Mouse (Mus musculus) midbrain, embryonic 15.5 days (tissue): ENCODE results near the gene Lefty2. TPM values are rescaled to one million over a fixed set of nuclear protein-coding genes. Genes with fewer than 3 reads are reported as not detected.

Experiments used
- ATAC-seq: fragments of 200-750 bp; cut with Nextera tagmentation; replicated peaks from 2 replicates; pipeline ENCODE4 v1.8.0; 2017; ENCODE audit warnings: moderate TSS enrichment
- H3K27ac ChIP-seq: fragments of 300-500 bp; sonication (generic); 2 replicates; pipeline ENCODE4 v1.5.1; 2015; ENCODE audit warnings: mild to moderate bottlenecking, inconsistent platforms
- H3K27me3 ChIP-seq: fragments of 300-500 bp; sonication (generic); replicated peaks from 2 replicates; pipeline ENCODE4 v1.6.1; 2015; ENCODE audit warnings: inconsistent platforms
- H3K36me3 ChIP-seq: fragments of 300-500 bp; sonication (generic); replicated peaks from 2 replicates; pipeline ENCODE4 v1.6.1; 2015; ENCODE audit warnings: inconsistent platforms
- H3K4me1 ChIP-seq: fragments of 300-500 bp; sonication (generic); 2 replicates; pipeline ENCODE4 v1.6.1; 2015; ENCODE audit warnings: inconsistent platforms
- H3K4me2 ChIP-seq: fragments of 300-500 bp; sonication (generic); 2 replicates; pipeline ENCODE4 v1.6.1; 2015; ENCODE audit warnings: inconsistent platforms, mild to moderate bottlenecking, moderate library complexity
- H3K4me3 ChIP-seq: fragments of 300-500 bp; sonication (generic); 2 replicates; pipeline ENCODE4 v1.5.1; 2015; ENCODE audit warnings: mild to moderate bottlenecking, inconsistent platforms
- H3K9ac ChIP-seq: fragments of 300-500 bp; sonication (generic); 2 replicates; pipeline ENCODE4 v1.6.1; 2015; ENCODE audit warnings: mild to moderate bottlenecking, inconsistent platforms
- H3K9me3 ChIP-seq: fragments of 300-500 bp; sonication (generic); 2 replicates; pipeline ENCODE4 v1.6.1; 2016; ENCODE audit warnings: inconsistent platforms
- WGBS: fragments of 180-500 bp; shearing (Covaris S2); methylation state at CpG from one replicate; pipeline ENCODE4 v1.1.7; 2015; ENCODE audit warnings: mixed read lengths; 5-methylcytosine and 5-hydroxymethylcytosine counted together
- polyA plus RNA-seq: library from polyadenylated mRNA; unstranded; fragments of >200 nt; fragmentation: Nextera tagmentation; extraction: Ambion mirVana; gene quantifications from 2 replicates; pipeline ENCODE4 v1.2.1, GENCODE M21; 2015

The Lefty2 gene
- polyA plus RNA-seq, 1 experiment from 2014 or later = 2.4 TPM

DNA sequence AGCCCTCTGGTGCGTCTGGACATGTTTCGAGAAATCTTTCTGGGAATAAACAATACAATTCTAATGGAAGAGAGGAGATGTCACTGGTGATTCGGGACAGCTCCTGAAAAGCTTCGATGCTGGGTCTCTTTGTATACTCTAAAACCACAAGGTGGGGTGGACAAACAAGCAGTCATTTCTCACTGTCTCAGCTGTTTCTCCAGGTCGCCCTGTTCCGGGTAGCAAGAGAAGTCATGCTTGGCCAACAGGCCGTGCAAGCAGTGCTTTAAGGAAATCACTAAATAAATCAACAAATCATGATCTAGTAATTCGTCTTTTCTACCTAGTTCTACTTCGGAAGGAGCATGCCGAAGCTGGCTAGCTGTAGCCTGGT is 10.7 kb downstream of the Lefty2 start:
- peak overlapping the region; percentile 28 for H3K9ac ChIP-seq
- H3K27ac ChIP-seq = no peak overlapping the region
- no peaks in the 10 kb centered on the region for H3K27me3 ChIP-seq
- peak overlapping the region; percentile 89 for H3K4me2 ChIP-seq
- ATAC-seq = peak; percentile 2; the same call in 1 of the 2 replicates
- H3K4me1 ChIP-seq = peaks cover 23% of the 10 kb centered on the region
- H3K36me3 ChIP-seq = peaks cover 6% of the 10 kb centered on the region; the same call in 1 of the 2 replicates
- H3K4me3 ChIP-seq = peak overlapping the region; percentile 82
- H3K9me3 ChIP-seq = no peaks in the 10 kb centered on the region
- WGBS = 32% methylated on average over 10 of the region's 10 CpGs

DNA sequence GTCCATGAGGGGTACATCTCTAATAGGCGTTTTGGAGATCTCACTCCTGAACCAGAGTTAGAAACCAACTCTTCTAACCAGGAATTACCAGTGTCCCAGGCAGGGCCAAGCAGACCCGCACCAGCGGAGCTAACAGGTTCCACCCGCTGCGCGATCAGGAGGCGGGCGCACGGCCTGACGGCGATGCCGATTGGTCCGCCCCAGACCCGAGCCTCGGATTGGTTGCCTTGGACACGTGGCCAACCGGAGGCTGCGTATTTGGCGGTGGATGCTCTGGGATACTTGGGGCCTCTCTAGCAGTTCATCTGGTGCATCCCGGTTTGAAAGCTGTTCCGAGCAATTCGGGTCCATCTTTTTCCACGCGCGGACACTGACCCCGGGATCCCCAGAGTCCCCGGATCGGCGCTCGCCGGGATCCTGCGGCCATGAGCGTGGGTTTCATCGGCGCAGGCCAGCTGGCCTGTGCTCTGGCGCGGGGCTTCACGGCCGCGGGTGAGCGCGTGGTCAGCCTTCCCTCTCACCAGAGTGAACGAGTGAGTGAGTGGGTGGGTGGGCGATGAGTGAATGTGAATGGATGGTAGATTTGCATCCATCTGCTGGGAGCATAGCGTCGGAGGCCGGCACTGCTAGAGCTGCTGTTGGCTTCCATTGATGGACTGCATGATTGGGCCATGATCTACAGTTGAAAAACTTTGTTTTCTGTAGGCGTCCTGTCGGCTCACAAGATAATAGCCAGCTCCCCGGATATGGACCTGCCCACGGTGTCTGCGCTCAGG is 11.3 kb downstream of the Lefty2 start, which contains the start of gene Pycr2:
Gene Pycr2, plus strand, starts transcription at position 255 of the 776 bp plus-strand sequence.
- Histone ChIP-seq H3K4me3 (peak within 1 kb of the TSS; percentile 82), H3K9me3 (no peaks in the 10 kb centered on the region), H3K27ac (peak within 1 kb of the TSS; percentile 89), H3K4me1 (peaks cover 23% of the 10 kb centered on the region), H3K36me3 (peaks cover 6% of the 10 kb centered on the region; the same call in 1 of the 2 replicates), H3K4me2 (peak within 1 kb of the TSS; percentile 89), H3K9ac (peak within 1 kb of the TSS; percentile 92), H3K27me3 (no peaks in the 10 kb centered on the region)
- peak; percentile 99 for ATAC-seq
- under 1% methylated on average over 52 of the region's 52 CpGs for WGBS

DNA sequence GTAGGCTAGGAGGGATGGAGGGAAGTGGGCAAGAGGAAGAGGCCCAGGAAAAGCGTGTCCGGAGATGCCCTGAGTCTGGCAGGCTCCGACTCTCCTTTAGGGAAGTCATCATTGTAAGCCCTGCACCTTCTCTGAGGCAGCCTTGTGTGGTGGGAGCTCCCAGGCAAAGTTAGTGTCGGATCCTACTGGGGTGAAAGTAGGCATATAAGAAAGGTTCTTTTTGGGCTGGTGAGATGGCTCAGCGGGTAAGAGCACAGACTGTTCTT is 11.8 kb downstream of the Lefty2 start:
- Histone ChIP-seq H3K9me3 (no peaks in the 10 kb centered on the region), H3K36me3 (peaks cover 6% of the 10 kb centered on the region; the same call in 1 of the 2 replicates), H3K9ac (peak overlapping the region; percentile 92), H3K4me1 (peaks cover 23% of the 10 kb centered on the region), H3K4me3 (peak overlapping the region; percentile 82), H3K4me2 (peak overlapping the region; percentile 89), H3K27me3 (no peaks in the 10 kb centered on the region), H3K27ac (peak overlapping the region; percentile 89; the same call in 1 of the 2 replicates)
- no peak for ATAC-seq
- 3% methylated on average over 5 of the region's 5 CpGs for WGBS

GRCm38 (mm10) chr1:180905307-180905706 is 12.4 kb downstream of the Lefty2 start:
- peak overlapping the region; percentile 37 for H3K9ac ChIP-seq

DNA sequence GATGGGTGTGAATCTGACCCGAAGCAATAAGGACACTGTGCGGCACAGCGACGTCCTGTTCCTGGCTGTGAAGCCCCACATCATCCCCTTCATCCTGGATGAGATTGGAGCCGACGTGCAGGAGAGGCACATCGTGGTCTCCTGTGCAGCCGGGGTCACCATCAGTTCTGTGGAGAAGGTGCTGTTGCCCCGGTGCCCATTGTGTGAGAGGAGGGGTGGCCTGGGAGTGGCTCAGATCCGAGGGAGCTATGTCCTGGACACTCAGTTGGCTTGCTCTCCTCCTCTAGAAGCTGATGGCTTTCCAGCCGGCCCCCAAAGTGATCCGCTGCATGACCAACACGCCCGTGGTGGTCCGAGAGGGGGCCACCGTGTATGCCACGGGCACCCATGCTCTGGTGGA is 13.0 kb downstream of the Lefty2 start:
- H3K27me3 ChIP-seq = no peaks in the 10 kb centered on the region
- peaks cover 6% of the 10 kb centered on the region; the same call in 1 of the 2 replicates for H3K36me3 ChIP-seq
- no peak for ATAC-seq
- no peak overlapping the region for H3K27ac ChIP-seq
- no peak overlapping the region; the same call in 1 of the 2 replicates for H3K4me3 ChIP-seq
- WGBS = 95% methylated on average over 17 of the region's 17 CpGs
- H3K4me1 ChIP-seq = peaks cover 23% of the 10 kb centered on the region
- no peaks in the 10 kb centered on the region for H3K9me3 ChIP-seq
- H3K9ac ChIP-seq = no peak overlapping the region
- H3K4me2 ChIP-seq = peak overlapping the region; percentile 89

More at GRCm38 (mm10) chr1:180905307-180905706, 12.4 kb downstream of the Lefty2 start:
- peak overlapping the region; percentile 89 for H3K4me2 ChIP-seq
- peaks cover 23% of the 10 kb centered on the region for H3K4me1 ChIP-seq
- H3K27ac ChIP-seq = no peak overlapping the region
- H3K27me3 ChIP-seq = no peaks in the 10 kb centered on the region
- WGBS = 59% methylated on average over 6 of the region's 6 CpGs
- peak overlapping the region; percentile 82 for H3K4me3 ChIP-seq
- H3K36me3 ChIP-seq = peaks cover 6% of the 10 kb centered on the region; the same call in 1 of the 2 replicates
- no peaks in the 10 kb centered on the region for H3K9me3 ChIP-seq
- no peak for ATAC-seq

DNA sequence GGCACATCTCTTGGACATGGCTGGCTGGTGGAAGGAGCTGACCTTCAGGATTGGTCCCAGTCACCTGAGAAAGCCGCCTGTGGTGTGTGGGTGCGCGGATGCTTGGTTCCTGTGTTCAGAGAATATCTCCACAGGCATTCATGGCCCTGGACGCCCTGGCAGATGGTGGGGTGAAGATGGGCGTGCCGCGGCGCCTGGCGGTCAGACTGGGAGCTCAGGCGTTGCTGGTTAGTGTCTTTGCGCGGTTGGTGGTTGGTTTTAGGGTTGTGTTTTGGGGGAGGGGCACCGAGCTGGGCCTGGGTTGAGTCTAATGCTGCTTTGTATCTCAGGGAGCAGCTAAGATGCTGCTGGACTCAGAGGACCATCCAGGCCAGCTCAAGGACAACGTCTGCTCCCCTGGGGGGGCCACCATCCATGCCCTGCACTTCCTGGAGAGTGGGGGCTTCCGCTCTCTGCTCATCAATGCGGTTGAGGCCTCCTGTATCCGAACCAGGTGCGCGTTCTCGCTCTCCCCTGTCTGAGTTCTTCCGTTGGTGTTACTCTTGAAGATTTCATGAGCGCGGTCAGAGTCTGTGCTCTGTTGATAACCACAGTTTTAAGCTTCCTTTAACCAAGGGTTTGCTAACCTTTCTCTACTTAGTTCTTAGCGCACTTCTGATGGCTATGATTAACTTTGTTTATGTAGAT is 13.7 kb downstream of the Lefty2 start:
- H3K27ac ChIP-seq = no peak overlapping the region
- H3K4me3 ChIP-seq = no peak overlapping the region
- H3K4me2 ChIP-seq = 0 out of 2 replicates have a peak overlapping the region, but pooled peaks have one; percentile 89
- peaks cover 6% of the 10 kb centered on the region; the same call in 1 of the 2 replicates for H3K36me3 ChIP-seq
- WGBS = 93% methylated on average over 24 of the region's 24 CpGs
- H3K9ac ChIP-seq = no peak overlapping the region
- no peak for ATAC-seq
- no peaks in the 10 kb centered on the region for H3K27me3 ChIP-seq
- peaks cover 23% of the 10 kb centered on the region for H3K4me1 ChIP-seq
- no peaks in the 10 kb centered on the region for H3K9me3 ChIP-seq

GRCm38 (mm10) chr1:180911138-180911537 is 18.2 kb downstream of the Lefty2 start:
- Histone ChIP-seq H3K4me2 (no peak overlapping the region), H3K27ac (no peak overlapping the region), H3K4me3 (no peak overlapping the region), H3K4me1 (peaks cover 4% of the 10 kb centered on the region), H3K36me3 (peaks cover 6% of the 10 kb centered on the region; the same call in 1 of the 2 replicates), H3K9me3 (no peaks in the 10 kb centered on the region), H3K9ac (no peak overlapping the region), H3K27me3 (no peaks in the 10 kb centered on the region)
- 56% methylated on average over 8 of the region's 8 CpGs for WGBS
- no peak for ATAC-seq

GRCm38 (mm10) chr1:180911653-180912287 is 18.9 kb downstream of the Lefty2 start:
- H3K4me1 ChIP-seq = no peaks in the 10 kb centered on the region
- H3K9me3 ChIP-seq = no peaks in the 10 kb centered on the region
- no peaks in the 10 kb centered on the region for H3K27me3 ChIP-seq
- WGBS = 70% methylated on average over 20 of the region's 20 CpGs
- no peak for ATAC-seq
- H3K36me3 ChIP-seq = peaks cover 6% of the 10 kb centered on the region; the same call in 1 of the 2 replicates
- no peak overlapping the region for H3K4me3 ChIP-seq
- no peak overlapping the region for H3K9ac ChIP-seq
- H3K27ac ChIP-seq = no peak overlapping the region
- H3K4me2 ChIP-seq = no peak overlapping the region

DNA sequence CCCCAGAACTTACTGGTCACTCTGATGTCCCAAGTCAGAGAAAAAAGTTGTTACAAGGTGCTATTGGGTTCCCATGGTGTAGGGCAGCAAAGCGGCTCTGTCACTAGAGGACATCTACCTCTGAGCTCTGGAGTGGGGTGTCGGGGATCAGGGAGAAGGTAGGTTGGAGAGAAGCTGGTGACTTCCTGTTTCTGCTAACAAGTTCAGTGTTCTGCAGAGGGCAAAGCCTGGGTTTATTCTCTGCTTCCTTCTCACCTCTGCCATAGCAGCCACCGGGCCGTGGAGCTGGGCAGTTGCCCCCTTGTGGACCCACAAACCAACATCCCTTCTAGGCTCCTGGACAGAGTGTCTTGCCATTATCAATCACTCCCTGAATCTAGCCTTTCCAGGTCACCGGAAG is 19.9 kb downstream of the Lefty2 start:
- Histone ChIP-seq H3K4me3 (no peak overlapping the region), H3K9ac (no peak overlapping the region), H3K4me2 (no peak overlapping the region), H3K36me3 (0 out of 2 replicates have a peak, but pooled peaks cover under 1% of the 10 kb centered on the region), H3K9me3 (no peaks in the 10 kb centered on the region), H3K27ac (no peak overlapping the region), H3K4me1 (no peaks in the 10 kb centered on the region), H3K27me3 (no peaks in the 10 kb centered on the region)
- no peak for ATAC-seq
- 88% methylated on average over 5 of the region's 5 CpGs for WGBS

DNA sequence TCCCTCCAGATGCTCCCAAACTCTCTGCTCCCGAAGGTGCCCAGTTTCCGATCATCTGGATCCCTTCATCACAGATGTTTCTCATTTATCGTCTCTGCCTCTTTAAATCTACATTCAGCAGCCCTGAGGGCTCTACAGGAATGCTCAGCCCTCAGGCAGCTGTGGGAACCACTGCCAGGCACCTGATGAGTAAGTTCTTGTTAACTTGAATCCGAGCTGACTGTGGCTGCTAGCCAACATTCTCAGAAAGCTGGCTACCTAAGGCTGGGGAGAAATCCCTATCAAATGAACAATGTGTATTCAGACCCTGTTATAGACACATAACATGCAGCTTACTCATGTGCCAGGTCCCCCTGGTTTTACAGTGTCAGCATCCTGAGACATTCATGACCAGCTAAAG is 20.9 kb downstream of the Lefty2 start:
- H3K9me3 ChIP-seq = no peaks in the 10 kb centered on the region
- no peak overlapping the region for H3K4me2 ChIP-seq
- ATAC-seq = no peak
- WGBS = 73% methylated on average over 4 of the region's 4 CpGs
- no peaks in the 10 kb centered on the region for H3K27me3 ChIP-seq
- H3K4me3 ChIP-seq = no peak overlapping the region
- H3K36me3 ChIP-seq = no peaks in the 10 kb centered on the region
- no peak overlapping the region for H3K27ac ChIP-seq
- H3K9ac ChIP-seq = no peak overlapping the region
- H3K4me1 ChIP-seq = no peaks in the 10 kb centered on the region

GRCm38 (mm10) chr1:180916425-180916824 is 23.5 kb downstream of the Lefty2 start:
- Histone ChIP-seq H3K27ac (no peak overlapping the region), H3K27me3 (no peaks in the 10 kb centered on the region), H3K4me2 (no peak overlapping the region), H3K9me3 (no peaks in the 10 kb centered on the region), H3K36me3 (no peaks in the 10 kb centered on the region), H3K4me1 (no peaks in the 10 kb centered on the region), H3K4me3 (no peak overlapping the region), H3K9ac (no peak overlapping the region)
- WGBS = 86% methylated on average over 11 of the region's 11 CpGs
- no peak for ATAC-seq

- H3K4me1 ChIP-seq = no peaks in the 10 kb centered on the region
- H3K36me3 ChIP-seq = no peaks in the 10 kb centered on the region
- H3K9me3 ChIP-seq = no peaks in the 10 kb centered on the region
- 82% methylated on average over 1 of the region's 1 CpGs for WGBS
- no peak overlapping the region for H3K4me3 ChIP-seq
- ATAC-seq = no peak
- no peaks in the 10 kb centered on the region for H3K27me3 ChIP-seq
- H3K9ac ChIP-seq = no peak overlapping the region
- H3K4me2 ChIP-seq = no peak overlapping the region
- no peak overlapping the region for H3K27ac ChIP-seq
Measured at GRCm38 (mm10) chr1:180917053-180917452, 24.1 kb downstream of the Lefty2 start.
